Mouse (Mus musculus): ENCODE measurements around the gene Hist1h4f. TPM values are rescaled to one million over a fixed set of nuclear protein-coding genes. Genes with fewer than 3 reads are reported as not detected.
"Not testable (repeated sequence)": the region's sequence is repeated elsewhere in the genome, so short reads cannot be mapped to it uniquely, and the experiment has no call there.

Hist1h4f gene
- polyA plus RNA-seq, 1 experiment from 2014 or later = not detected

GRCm38 (mm10) chr13:23576906-23577639, 25.6 kb upstream of the Hist1h4f start:
- no peak overlapping the region for H3K9ac ChIP-seq (ENCODE audit: low read depth, low read length)
- WGBS = 46% methylated on average over 6 of the region's 6 CpGs

DNA sequence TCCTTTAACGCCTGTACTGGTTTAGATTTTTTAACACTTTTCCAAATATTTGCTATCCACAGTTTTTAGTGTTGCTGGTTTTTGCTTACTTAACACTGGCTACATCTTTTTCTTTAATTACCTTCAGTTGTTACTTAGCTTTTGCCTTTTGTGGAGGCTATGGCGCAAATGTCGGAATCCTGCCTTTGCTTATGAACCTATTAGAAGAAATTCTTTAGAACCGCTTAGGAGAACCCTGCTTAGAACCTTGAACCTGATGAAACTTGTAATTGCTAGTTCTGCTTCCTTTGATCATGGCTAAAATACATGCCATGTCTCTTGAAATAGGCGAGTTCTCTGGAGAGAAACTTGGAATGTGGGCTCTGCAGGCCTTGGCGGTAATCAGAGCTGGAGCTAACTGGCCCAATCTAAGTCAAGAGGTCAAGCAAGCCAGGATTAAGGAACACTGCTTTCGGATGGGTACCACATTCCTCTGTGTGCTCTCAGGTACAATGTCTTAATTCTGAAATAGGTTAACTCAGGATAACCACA, 25.0 kb upstream of the Hist1h4f start:
- no peaks in the 10 kb centered on the region for H3K27me3 ChIP-seq (ENCODE audit: control insufficient read depth, insufficient read depth, low read depth, low read length)
- H3K9ac ChIP-seq (ENCODE audit: low read depth, low read length) = no peak overlapping the region; the same call in 1 of the 2 replicates
- peak overlapping the region; percentile 78 for H3K4me2 ChIP-seq (ENCODE audit: low read length)
- peak overlapping the region; percentile 40 for H3K4me3 ChIP-seq (ENCODE audit: low read depth, low read length)
- WGBS = 8% methylated on average over 7 of the region's 7 CpGs
- peaks cover 27% of the 10 kb centered on the region for H3K4me1 ChIP-seq (ENCODE audit: control insufficient read depth, insufficient read depth, low read length)
- no peaks in the 10 kb centered on the region for H3K36me3 ChIP-seq (ENCODE audit: control insufficient read depth, insufficient read depth, low read length)
- ATAC-seq = no peak
- no peaks in the 10 kb centered on the region for H3K9me3 ChIP-seq (replicated peaks; ENCODE audit: control insufficient read depth, low read length, poor library complexity, severe bottlenecking)
- H3K27ac ChIP-seq (ENCODE audit: low read length) = no peak overlapping the region; the same call in 1 of the 2 replicates

More at GRCm38 (mm10) chr13:23576906-23577639, 25.6 kb upstream of the Hist1h4f start:
- no peak overlapping the region for H3K27ac ChIP-seq (ENCODE audit: low read length)
- H3K9me3 ChIP-seq (replicated peaks; ENCODE audit: control insufficient read depth, low read length, poor library complexity, severe bottlenecking) = no peaks in the 10 kb centered on the region
- peaks cover 26% of the 10 kb centered on the region for H3K4me1 ChIP-seq (ENCODE audit: control insufficient read depth, insufficient read depth, low read length)
- no peaks in the 10 kb centered on the region for H3K36me3 ChIP-seq (ENCODE audit: control insufficient read depth, insufficient read depth, low read length)
- H3K4me2 ChIP-seq (ENCODE audit: low read length) = peak overlapping the region; percentile 78
- ATAC-seq = no peak
- no peak overlapping the region for H3K4me3 ChIP-seq (ENCODE audit: low read depth, low read length)
- no peaks in the 10 kb centered on the region for H3K27me3 ChIP-seq (ENCODE audit: control insufficient read depth, insufficient read depth, low read depth, low read length)

- H3K9me3 ChIP-seq (replicated peaks; ENCODE audit: control insufficient read depth, low read length, poor library complexity, severe bottlenecking); H3K36me3 ChIP-seq (ENCODE audit: control insufficient read depth, insufficient read depth, low read length); H3K27me3 ChIP-seq (ENCODE audit: control insufficient read depth, insufficient read depth, low read depth, low read length); ATAC-seq: not testable (repeated sequence)
- H3K4me3 ChIP-seq (ENCODE audit: low read depth, low read length) = peak overlapping the region; percentile 40
- peak overlapping the region; percentile 78 for H3K4me2 ChIP-seq (ENCODE audit: low read length)
- peak overlapping the region; percentile 60 for H3K9ac ChIP-seq (ENCODE audit: low read depth, low read length)
- peaks cover 25% of the 10 kb centered on the region for H3K4me1 ChIP-seq (ENCODE audit: control insufficient read depth, insufficient read depth, low read length)
- H3K27ac ChIP-seq (ENCODE audit: low read length) = peak overlapping the region; percentile 75
- 0% methylated on average over 9 of the region's 40 CpGs for WGBS
These were observed 24.4 kb upstream of the Hist1h4f start for GRCm38 (mm10) chr13:23575864-23576313.

GRCm38 (mm10) chr13:23575271-23575851, 23.9 kb upstream of the Hist1h4f start, which contains the start of gene Hist1h3d:
Gene Hist1h3d (plus strand): TSS chr13:23575763.
- Histone ChIP-seq H3K27me3 (ENCODE audit: control insufficient read depth, insufficient read depth, low read depth, low read length) (no peaks in the 10 kb centered on the region), H3K4me1 (ENCODE audit: control insufficient read depth, insufficient read depth, low read length) (peaks cover 26% of the 10 kb centered on the region), H3K27ac (ENCODE audit: low read length) (peak within 1 kb of the TSS; percentile 81), H3K9me3 (replicated peaks; ENCODE audit: control insufficient read depth, low read length, poor library complexity, severe bottlenecking) (no peaks in the 10 kb centered on the region), H3K36me3 (ENCODE audit: control insufficient read depth, insufficient read depth, low read length) (no peaks in the 10 kb centered on the region), H3K9ac (ENCODE audit: low read depth, low read length) (peak within 1 kb of the TSS; percentile 60), H3K4me2 (ENCODE audit: low read length) (peak within 1 kb of the TSS; percentile 78), H3K4me3 (ENCODE audit: low read depth, low read length) (peak within 1 kb of the TSS; percentile 40)
- ATAC-seq = peak; percentile 51
- under 1% methylated on average over 18 of the region's 18 CpGs for WGBS

- Histone ChIP-seq H3K4me3 (ENCODE audit: low read depth, low read length) (peak overlapping the region; percentile 33), H3K4me2 (ENCODE audit: low read length) (peak overlapping the region; percentile 73), H3K27ac (ENCODE audit: low read length) (peak overlapping the region; percentile 81), H3K4me1 (ENCODE audit: control insufficient read depth, insufficient read depth, low read length) (peaks cover 30% of the 10 kb centered on the region)
- H3K36me3 ChIP-seq (ENCODE audit: control insufficient read depth, insufficient read depth, low read length); H3K27me3 ChIP-seq (ENCODE audit: control insufficient read depth, insufficient read depth, low read depth, low read length); ATAC-seq; H3K9me3 ChIP-seq (replicated peaks; ENCODE audit: control insufficient read depth, low read length, poor library complexity, severe bottlenecking); H3K9ac ChIP-seq (ENCODE audit: low read depth, low read length): not testable (repeated sequence)
- whole genome bisulfite sequencing = 2% methylated on average over 5 of the region's 39 CpGs
These were observed 23.2 kb upstream of the Hist1h4f start for GRCm38 (mm10) chr13:23574546-23575170.

DNA sequence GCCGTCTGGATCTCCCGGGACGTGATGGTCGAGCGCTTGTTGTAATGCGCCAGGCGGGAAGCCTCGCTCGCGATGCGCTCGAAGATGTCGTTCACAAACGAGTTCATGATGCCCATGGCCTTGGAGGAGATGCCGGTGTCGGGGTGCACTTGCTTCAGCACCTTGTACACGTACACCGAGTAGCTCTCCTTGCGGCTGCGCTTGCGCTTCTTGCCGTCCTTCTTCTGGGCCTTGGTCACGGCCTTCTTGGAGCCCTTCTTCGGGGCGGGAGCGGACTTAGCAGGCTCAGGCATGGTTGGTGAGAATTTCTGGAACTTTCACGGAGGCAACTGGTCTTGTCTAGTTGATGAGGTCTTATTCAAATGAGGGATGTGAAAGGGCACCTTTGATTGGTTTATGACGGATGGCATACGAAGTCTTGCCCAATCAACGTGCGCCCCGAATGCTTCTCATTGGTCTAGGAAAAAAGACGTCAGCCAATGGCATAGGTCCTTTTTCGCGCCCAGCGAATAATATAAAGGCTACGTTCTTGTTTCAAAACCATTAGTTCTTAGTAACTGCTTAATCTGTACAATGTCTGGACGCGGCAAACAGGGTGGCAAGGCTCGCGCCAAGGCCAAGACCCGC, 22.6 kb upstream of the Hist1h4f start, which contains the start of the genes Hist1h2bf and Hist1h2ad:
Hist1h2bf (minus strand) TSS at position 299 of the 627 bp plus-strand sequence.
Hist1h2ad (plus strand) TSS at position 484 of the 627 bp plus-strand sequence.
- not testable (repeated sequence) for H3K9me3 ChIP-seq (replicated peaks; ENCODE audit: control insufficient read depth, low read length, poor library complexity, severe bottlenecking); H3K36me3 ChIP-seq (ENCODE audit: control insufficient read depth, insufficient read depth, low read length); H3K27me3 ChIP-seq (ENCODE audit: control insufficient read depth, insufficient read depth, low read depth, low read length)
- peak; percentile 91 for ATAC-seq
- Histone ChIP-seq H3K4me2 (ENCODE audit: low read length) (peak within 1 kb of the TSS; percentile 78), H3K9ac (ENCODE audit: low read depth, low read length) (peak within 1 kb of the TSS; percentile 25; the same call in 1 of the 2 replicates), H3K4me3 (ENCODE audit: low read depth, low read length) (peak within 1 kb of the TSS; percentile 33), H3K27ac (ENCODE audit: low read length) (peak within 1 kb of the TSS; percentile 81), H3K4me1 (ENCODE audit: control insufficient read depth, insufficient read depth, low read length) (peaks cover 30% of the 10 kb centered on the region)
- WGBS = under 1% methylated on average over 33 of the region's 42 CpGs

DNA sequence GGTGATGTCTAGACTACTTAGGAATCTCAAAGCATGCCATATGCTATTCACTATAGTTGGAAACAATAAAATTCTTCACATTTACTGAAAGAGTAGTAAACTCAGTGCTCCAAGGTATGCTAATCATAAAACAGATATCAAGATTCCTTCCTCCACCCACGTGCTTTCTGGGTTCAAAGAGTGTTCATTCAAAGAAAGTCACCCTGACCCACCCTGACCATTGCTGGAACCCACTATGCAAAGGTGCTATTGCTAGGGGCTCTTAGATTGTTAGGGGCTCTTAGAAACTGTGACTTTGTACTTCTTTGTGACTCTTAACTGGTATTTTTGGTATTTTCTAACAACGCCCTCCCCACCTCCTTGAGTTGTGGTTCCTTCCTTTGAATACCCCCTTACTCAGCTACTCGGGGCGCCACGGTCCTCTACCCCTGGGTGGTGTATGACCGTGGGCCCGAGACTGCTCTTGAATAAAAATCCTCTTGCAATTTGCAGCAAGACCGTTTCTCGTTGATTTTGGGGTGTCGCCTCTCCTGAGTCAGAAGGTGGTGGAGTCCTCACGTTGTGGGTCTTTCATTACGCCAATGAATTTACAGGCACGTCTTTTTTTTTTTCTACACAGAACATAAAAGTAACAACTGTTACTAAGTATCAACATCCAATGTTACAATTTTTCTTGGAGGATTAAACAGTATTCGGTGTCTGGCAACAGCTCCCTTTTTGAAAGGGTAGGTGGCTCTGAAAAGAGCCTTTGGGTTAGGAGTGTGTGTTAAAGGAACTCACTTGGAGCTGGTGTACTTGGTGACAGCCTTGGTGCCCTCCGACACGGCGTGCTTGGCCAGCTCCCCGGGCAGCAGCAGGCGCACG, 21.8 kb upstream of the Hist1h4f start:
- H3K27me3 ChIP-seq (ENCODE audit: control insufficient read depth, insufficient read depth, low read depth, low read length); H3K9me3 ChIP-seq (replicated peaks; ENCODE audit: control insufficient read depth, low read length, poor library complexity, severe bottlenecking); H3K36me3 ChIP-seq (ENCODE audit: control insufficient read depth, insufficient read depth, low read length); ATAC-seq: not testable (repeated sequence)
- Histone ChIP-seq H3K4me3 (ENCODE audit: low read depth, low read length) (peak overlapping the region; percentile 33), H3K9ac (ENCODE audit: low read depth, low read length) (0 out of 2 replicates have a peak overlapping the region, but pooled peaks have one; percentile 25), H3K4me1 (ENCODE audit: control insufficient read depth, insufficient read depth, low read length) (peaks cover 30% of the 10 kb centered on the region), H3K4me2 (ENCODE audit: low read length) (peak overlapping the region; percentile 73), H3K27ac (ENCODE audit: low read length) (peak overlapping the region; percentile 78)
- 10% methylated on average over 18 of the region's 20 CpGs for WGBS
